Mouse (Mus musculus) yolk sac, embryonic 10.5 days (tissue): Measurements from ENCODE around the gene Tatdn2.

Experiments used
- DNase-seq: peaks from one replicate; pipeline ENCODE4 v3.0.0-alpha.2; 2017; ENCODE audit warnings: low spot score

Tatdn2 gene

GRCm38 (mm10) chr6:113696582-113697221, at the start of gene Tatdn2:
Tatdn2 (plus strand) TSS chr6:113697050.
- peak; percentile 96 for DNase-seq

DNA sequence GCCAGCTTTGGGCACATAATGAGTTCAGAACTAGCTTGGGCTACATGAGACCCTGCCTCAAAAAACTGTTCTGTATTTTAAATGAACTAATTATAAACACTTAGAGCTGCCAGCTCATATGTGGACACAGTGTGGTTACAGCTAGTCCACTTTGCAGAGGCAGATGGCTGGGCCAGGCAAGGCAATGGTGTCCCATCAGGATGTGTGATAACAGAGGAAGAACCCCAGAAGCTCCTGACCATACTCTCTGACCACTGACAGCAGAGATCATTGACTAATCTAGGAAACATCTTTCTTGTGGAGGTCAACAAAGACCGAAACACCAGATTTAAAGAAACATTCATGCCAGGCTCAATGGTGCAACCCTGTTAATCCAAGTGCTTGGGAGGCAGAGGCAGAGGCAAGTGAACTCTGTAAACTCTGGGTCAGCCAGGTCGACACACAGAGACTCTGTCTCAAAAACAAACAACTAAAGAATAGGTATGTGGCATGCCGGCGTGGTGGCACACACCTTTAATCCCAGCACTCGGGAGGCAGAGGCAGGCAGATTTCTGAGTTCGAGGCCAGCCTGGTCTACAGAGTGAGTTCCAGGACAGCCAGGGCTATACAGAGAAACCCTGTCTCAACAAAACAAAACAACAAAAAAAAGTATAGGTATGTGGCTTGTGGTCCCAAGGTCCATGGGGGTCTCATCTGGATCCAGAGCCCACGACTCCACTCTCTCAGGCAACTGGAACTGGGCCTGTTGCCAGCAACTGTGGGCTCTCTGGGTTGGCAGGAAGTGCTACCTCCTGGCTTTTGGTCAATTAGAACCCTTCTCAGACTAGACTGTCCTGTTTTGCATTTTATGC, 47.3 kb upstream of the Tatdn2 start:
- no peak for DNase-seq

DNA sequence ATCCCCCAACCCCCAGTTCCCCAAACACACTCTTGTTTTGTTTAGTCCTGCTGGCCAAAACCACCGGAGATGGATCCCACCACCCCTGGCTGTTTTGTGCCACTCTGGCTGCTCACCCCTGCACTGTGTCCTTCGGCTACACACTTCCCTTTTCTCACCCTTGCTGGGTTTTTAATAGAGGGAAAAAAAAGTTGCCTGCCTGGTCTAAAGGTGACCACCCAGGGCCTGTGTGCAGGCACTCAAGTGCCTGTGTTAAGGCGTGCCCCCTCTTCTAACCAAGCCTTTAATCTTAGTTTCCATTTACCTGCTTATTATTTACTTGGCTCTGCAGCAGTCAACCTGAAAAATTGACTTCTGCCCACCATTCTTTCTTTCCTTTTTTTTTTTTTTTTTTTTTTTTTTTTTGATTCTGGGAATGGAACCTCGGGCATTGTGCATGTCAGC, 46.6 kb upstream of the Tatdn2 start:
- DNase-seq, result no peak

DNA sequence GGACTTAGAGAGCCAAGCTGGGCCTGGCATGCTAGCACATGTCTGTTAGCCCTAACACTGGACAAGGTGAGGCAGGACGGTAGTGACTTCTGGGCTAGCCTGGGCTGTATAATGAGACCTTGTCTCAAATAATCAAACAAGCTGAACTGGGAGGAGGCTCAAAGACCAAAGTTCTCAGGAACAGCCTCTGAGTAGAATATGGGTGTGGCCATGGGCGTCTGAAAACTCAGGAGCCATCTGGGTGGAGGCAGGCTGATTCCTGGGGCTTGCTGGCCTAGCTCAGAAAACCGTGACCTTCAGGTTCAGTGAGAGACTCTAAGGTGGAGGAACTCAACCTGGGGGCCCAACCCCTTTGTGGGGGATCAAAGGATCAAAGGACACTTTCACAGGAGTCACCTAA, 45.2 kb upstream of the Tatdn2 start:
- DNase-seq, result peak; percentile 38

- no peak for DNase-seq
These were observed 43.3 kb upstream of the Tatdn2 start for GRCm38 (mm10) chr6:113653551-113653950.

- no peak for DNase-seq
These were observed 42.7 kb upstream of the Tatdn2 start for GRCm38 (mm10) chr6:113654102-113654501.

DNA sequence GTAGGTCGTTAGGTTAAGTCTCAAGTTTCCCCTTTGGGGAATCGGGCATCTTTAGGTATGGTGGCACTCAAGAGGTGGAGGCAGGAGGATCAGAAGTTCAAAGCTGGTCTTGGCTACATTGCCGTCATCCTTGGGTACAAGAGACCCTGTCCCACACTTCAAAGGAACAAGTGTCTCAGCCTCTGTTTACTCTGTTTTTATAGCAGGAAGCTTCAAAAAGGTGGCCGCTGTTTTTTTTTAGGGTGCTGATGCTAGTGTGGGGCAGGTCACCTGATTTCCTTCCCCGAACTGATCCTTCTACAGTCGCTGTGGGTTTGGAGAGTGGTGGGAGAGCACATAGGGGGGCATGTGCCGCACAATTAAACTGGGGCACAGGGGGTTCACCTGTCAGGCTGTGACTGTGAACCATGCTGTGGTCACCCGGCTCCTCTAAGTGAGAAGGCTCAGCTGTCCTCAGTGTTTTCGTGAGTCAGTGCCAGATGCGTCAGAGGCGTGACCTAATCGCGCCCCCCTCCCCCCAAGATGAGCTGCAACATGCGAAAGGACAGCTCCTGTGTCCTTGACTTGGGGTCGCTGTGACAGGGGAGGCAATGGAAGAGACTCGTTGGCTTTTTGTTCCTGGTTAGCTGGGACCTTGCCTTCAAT, 42.0 kb upstream of the Tatdn2 start:
- DNase-seq, result no peak

DNA sequence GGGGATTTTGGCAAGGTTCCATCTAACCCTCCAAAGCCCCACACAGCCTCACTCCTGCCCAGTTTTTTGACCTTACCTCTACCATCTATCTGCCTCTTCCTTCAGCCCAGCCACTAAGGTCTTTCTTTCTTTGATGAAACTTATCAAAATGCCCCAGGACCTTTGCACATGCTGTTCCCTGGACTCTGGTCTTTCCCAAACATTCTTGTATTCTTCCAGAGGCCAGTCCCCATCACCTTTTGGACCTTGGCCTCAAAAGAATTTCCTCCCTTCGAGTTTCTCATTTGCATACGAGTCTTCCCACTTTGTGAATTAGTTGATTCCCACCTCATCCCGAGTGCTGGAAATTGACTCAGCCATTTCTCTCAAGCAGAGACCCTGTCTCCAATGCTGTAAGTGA, 41.4 kb upstream of the Tatdn2 start:
- DNase-seq, result no peak

- DNase-seq, result peak; percentile 66
These were observed 40.0 kb upstream of the Tatdn2 start for GRCm38 (mm10) chr6:113656847-113657246.

DNA sequence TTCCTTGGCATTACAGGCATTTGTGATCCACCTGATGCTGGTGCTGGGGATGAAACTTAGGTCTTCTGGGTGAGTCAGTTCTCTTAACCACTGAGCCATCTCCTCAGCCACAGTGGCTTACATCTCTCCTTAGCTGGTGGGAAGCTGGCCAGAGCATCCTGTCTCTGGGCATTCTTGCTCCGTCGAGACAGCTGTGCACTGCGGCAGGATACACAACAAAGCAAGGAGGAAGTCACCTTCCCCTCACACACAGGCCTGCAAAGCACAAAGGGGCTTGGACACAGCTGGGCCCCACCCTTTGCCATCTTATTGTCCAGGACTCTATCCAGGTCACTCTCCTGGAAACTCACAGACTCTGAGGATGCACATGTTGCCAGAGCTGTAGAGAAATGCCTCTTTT, 38.6 kb upstream of the Tatdn2 start:
- DNase-seq, result no peak

GRCm38 (mm10) chr6:113659648-113660491, 37.0 kb upstream of the Tatdn2 start:
- DNase-seq, result no peak

GRCm38 (mm10) chr6:113660492-113661352, 36.1 kb upstream of the Tatdn2 start:
- no peak for DNase-seq

DNA sequence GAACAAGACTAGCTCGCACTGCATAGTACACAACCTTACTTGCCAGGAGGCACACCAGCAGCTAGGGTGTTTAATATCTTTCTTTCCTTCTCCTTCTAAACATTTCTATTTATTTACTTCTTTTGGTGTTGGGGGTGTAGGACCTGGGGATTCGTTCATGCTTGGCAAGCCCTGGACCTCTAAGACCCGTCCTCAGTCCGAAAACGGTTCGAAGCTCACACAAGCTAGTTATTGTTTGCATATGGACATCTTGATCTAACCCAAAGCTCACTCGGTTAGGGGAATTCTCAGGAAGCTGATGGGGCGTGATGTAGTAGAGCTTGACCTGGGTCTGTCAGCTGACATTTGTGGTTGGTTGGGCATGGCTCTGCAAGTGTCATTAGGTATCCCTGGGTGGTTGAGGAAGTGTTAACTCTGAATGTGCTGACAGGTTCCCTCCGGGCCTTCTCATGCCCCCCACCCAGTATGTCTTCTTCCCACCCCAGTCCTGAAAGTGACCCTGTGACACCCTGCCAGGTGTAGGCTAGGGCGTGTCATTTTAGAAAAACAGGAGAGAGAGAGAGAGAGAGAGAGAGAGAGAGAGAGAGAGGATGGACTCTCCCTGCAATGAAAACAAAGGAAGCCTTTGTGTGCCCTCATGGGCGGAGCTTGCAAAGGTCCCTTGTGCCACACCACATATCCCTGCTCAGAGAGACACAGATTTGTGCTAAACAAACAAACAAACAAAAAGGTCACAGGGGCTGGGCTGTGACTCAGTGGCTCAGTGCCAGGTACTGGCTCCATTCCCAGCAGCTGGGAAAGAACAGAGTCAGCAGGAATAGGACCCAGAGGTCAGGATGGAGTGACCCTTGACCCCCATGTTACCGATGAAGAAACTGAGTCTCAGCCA, 35.3 kb upstream of the Tatdn2 start:
- peak; percentile 78 for DNase-seq

- no peak for DNase-seq
These were observed 33.7 kb upstream of the Tatdn2 start for GRCm38 (mm10) chr6:113662964-113663700.

GRCm38 (mm10) chr6:113664305-113664704, 32.5 kb upstream of the Tatdn2 start:
- DNase-seq, result no peak

- DNase-seq, result no peak
These were observed 29.2 kb upstream of the Tatdn2 start for GRCm38 (mm10) chr6:113667611-113668122.

GRCm38 (mm10) chr6:113668287-113669154, 28.3 kb upstream of the Tatdn2 start:
- no peak for DNase-seq

- peak; percentile 45 for DNase-seq
These were observed 27.0 kb upstream of the Tatdn2 start for GRCm38 (mm10) chr6:113669821-113670220.
